Mouse (Mus musculus): Measurements from ENCODE around the gene Med12. TPM values are rescaled to one million over a fixed set of nuclear protein-coding genes. Genes with fewer than 3 reads are reported as not detected.

Gene Med12
- total RNA-seq, 2 experiments from 2014 or later: 26.1 to 33.7 TPM

DNA sequence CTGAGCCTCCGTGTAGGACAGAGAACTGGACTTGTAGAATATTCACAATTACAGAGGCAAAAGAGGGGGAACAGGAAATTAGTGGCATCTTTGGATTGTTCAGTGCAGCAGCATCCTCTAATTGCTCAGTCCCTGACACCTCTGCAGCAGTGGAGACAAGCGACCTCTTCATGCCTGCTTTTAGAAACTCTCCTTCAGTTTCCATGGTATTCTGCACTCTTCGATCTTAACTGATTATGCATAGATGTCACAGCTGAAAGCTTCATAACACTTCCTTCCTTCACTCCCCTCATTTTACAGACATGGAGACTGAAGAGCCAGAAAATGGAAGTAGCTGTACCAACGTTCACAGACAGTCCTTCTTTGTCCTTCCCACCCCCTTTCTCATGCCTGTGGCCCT, 72.6 kb downstream of the Med12 start:
- DNase-seq (ENCODE audit: extremely low spot score in 1 of 2, low spot score in 2 of 2): no peak
- intact Hi-C loops (cut with DNase I): no loop called here

Other genes with a start within 250 kb of the Med12 start
- gene Tex11, start 214.4 kb upstream of the Med12 start, total RNA-seq (2021): under 1 TPM in 1 of 2 experiments, not detected in 1; 0.11 TPM
- gene Slc7a3, start 188.0 kb upstream of the Med12 start, total RNA-seq (2021): 10 to 100 TPM; 15.0 to 16.5 TPM
- 10 to 100 TPM; 64.2 to 64.3 TPM for gene Snx12, start 51.5 kb upstream of the Med12 start, total RNA-seq (2021)
- 10 to 100 TPM in 1 of 2 experiments, 1 to 10 TPM in 1; 9.1 to 10.4 TPM for gene Foxo4, start 19.5 kb upstream of the Med12 start, total RNA-seq (2021)
- gene Gm614, start 10.0 kb upstream of the Med12 start, total RNA-seq (2021): not detected
- gene Il2rg, start 5.8 kb upstream of the Med12 start, total RNA-seq (2021): 1 to 10 TPM; 2.5 to 3.7 TPM
- not detected for gene Gm20489, start 5.0 kb upstream of the Med12 start, total RNA-seq (2021)
- 100 to 1,000 TPM; 226 to 229 TPM for gene Nlgn3, start 25.1 kb downstream of the Med12 start, total RNA-seq (2021)
- gene Gjb1, start 102.3 kb downstream of the Med12 start, total RNA-seq (2021): 1 to 10 TPM; 1.5 to 2.1 TPM
- 100 to 1,000 TPM; 152 to 173 TPM for gene Zmym3, start 146.8 kb downstream of the Med12 start, total RNA-seq (2021)
- gene Nono, start 155.3 kb downstream of the Med12 start, total RNA-seq (2021): 100 to 1,000 TPM; 154 to 163 TPM
- gene Itgb1bp2, start 175.1 kb downstream of the Med12 start, total RNA-seq (2021): 1 to 10 TPM; 1.3 to 1.4 TPM